Mouse (Mus musculus) thymus, adult 2 months (tissue): ENCODE results near the gene Plekho2. TPM values are rescaled to one million over a fixed set of nuclear protein-coding genes. Genes with fewer than 3 reads are reported as not detected.

Experiments used
- DNase-seq: peaks from one replicate; pipeline ENCODE4 v3.0.0; 2021
- H3K27ac ChIP-seq: fragments of 200-500 bp; 2 replicates; pipeline ENCODE4 v1.5.1; 2012; ENCODE audit warnings: low read length, control low read depth; ENCODE audit not compliant: control insufficient read depth, insufficient read depth
- H3K27me3 ChIP-seq: fragments of 200-500 bp; 2 replicates; pipeline ENCODE4 v1.6.1; 2012; ENCODE audit warnings: mild to moderate bottlenecking, low read length, moderate library complexity, mixed read lengths; ENCODE audit not compliant: control insufficient read depth, insufficient read depth
- H3K36me3 ChIP-seq: fragments of 200-500 bp; 2 replicates; pipeline ENCODE4 v1.6.1; 2012; ENCODE audit warnings: mild to moderate bottlenecking, low read length, moderate library complexity; ENCODE audit not compliant: control insufficient read depth, insufficient read depth
- H3K4me1 ChIP-seq: fragments of 200-500 bp; replicated peaks from 2 replicates; pipeline ENCODE4 v1.6.1; 2012; ENCODE audit warnings: low read length; ENCODE audit not compliant: control insufficient read depth, insufficient read depth
- H3K4me3 ChIP-seq: fragments of 200-500 bp; 2 replicates; pipeline ENCODE4 v1.5.1; 2012; ENCODE audit warnings: mild to moderate bottlenecking, low read length, control low read depth, moderate library complexity; ENCODE audit not compliant: control insufficient read depth, insufficient read depth
- CTCF ChIP-seq: fragments of 200-500 bp; IDR thresholded peaks from 2 replicates; pipeline ENCODE4 v1.5.1; 2012; ENCODE audit warnings: mild to moderate bottlenecking, control low read depth, low read length, moderate library complexity, borderline replicate concordance; ENCODE audit not compliant: control insufficient read depth, poor library complexity, insufficient read depth; ENCODE audit errors: extremely low read depth
- POLR2A ChIP-seq: fragments of 200-500 bp; IDR thresholded peaks from 2 replicates; pipeline ENCODE4 v1.6.1; 2012; ENCODE audit warnings: mild to moderate bottlenecking, low read length, control low read depth, moderate library complexity; ENCODE audit not compliant: control insufficient read depth, poor library complexity, insufficient read depth; ENCODE audit errors: extremely low read depth
- whole genome bisulfite sequencing: fragments of 180-500 bp; shearing (Covaris S2); methylation state at CpG from one replicate; pipeline ENCODE4 v1.1.7; 2018; 5-methylcytosine and 5-hydroxymethylcytosine counted together
- polyA plus RNA-seq: library from polyadenylated mRNA; depleted of rRNA; stranded (reverse); fragments of >200 nt; gene quantifications from 2 replicates; pipeline ENCODE4 v1.2.3, GENCODE M21; 2012

Plekho2 gene
- polyA plus RNA-seq, 1 experiment = 38.8 TPM

- no peak for DNase-seq
- Histone ChIP-seq H3K27ac (no peak overlapping the region), H3K27me3 (no peaks in the 10 kb centered on the region), H3K4me3 (no peak overlapping the region), H3K36me3 (peaks cover 15% of the 10 kb centered on the region), H3K4me1 (no peaks in the 10 kb centered on the region)
- 93% methylated on average over 2 of the region's 2 CpGs for WGBS
- TF ChIP-seq CTCF (no peak), POLR2A (no peak)
Observed at GRCm38 (mm10) chr9:65564698-65565097, 15.1 kb downstream of the Plekho2 start.

DNA sequence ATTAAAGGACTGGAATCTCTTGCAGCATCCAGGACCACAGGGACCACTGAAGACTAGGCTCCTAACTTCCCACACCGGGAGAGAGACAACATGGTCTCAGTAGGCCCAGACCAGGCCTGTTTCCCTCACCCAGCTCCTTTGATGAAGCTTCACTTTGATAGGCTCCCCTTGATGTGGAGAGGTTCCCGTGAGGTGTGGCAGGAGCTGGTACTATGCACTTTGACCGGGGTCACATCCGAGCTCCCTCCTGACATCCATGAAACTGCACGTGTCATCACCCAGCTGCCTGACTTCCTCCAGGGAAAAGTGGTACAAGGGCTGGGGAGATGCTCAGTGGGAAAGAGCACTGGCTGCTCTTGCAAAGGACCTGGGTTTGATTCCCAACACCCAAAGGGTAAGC, 16.8 kb downstream of the Plekho2 start:
- 91% methylated on average over 5 of the region's 5 CpGs for WGBS
- no peak overlapping the region for H3K27ac ChIP-seq
- no peaks in the 10 kb centered on the region for H3K4me1 ChIP-seq
- no peak for TF ChIP-seq CTCF
- no peak for TF ChIP-seq POLR2A
- peaks cover 18% of the 10 kb centered on the region for H3K36me3 ChIP-seq
- H3K4me3 ChIP-seq = no peak overlapping the region
- no peaks in the 10 kb centered on the region for H3K27me3 ChIP-seq
- no peak for DNase-seq

- no peak overlapping the region for H3K27ac ChIP-seq
- DNase-seq = no peak
- H3K4me3 ChIP-seq = no peak overlapping the region
- no peaks in the 10 kb centered on the region for H3K4me1 ChIP-seq
- no peaks in the 10 kb centered on the region for H3K27me3 ChIP-seq
- TF ChIP-seq POLR2A (no peak), CTCF (no peak)
- WGBS = 94% methylated on average over 4 of the region's 4 CpGs
- peaks cover 27% of the 10 kb centered on the region for H3K36me3 ChIP-seq
Observed at GRCm38 (mm10) chr9:65562081-65562506, 17.7 kb downstream of the Plekho2 start.

DNA sequence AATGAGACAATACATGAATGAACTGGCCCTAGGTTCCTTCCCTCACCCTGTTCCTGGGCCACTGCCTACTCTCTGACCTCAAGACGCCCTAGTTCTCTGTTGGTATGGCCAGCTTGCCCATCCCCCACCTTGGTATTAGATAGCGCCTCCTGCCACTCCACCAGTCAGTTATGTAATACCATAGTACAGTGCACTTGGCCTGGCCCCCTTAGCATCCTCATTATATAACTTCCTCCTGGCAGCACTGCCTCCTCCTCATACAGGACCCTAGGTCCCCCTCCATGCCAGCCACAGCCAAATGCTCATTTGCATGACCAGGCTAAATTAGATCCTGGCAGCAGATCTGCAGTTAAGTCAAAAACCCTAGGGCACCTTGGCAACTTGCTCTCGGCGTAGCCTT, 18.8 kb downstream of the Plekho2 start:
- DNase-seq = no peak
- Histone ChIP-seq H3K4me1 (no peaks in the 10 kb centered on the region), H3K36me3 (peaks cover 32% of the 10 kb centered on the region), H3K27me3 (no peaks in the 10 kb centered on the region), H3K27ac (no peak overlapping the region), H3K4me3 (no peak overlapping the region)
- WGBS = 94% methylated on average over 4 of the region's 4 CpGs
- no peak for TF ChIP-seq POLR2A
- no peak for TF ChIP-seq CTCF

GRCm38 (mm10) chr9:65558806-65559205, 21.0 kb downstream of the Plekho2 start:
- Histone ChIP-seq H3K27ac (no peak overlapping the region), H3K4me1 (no peaks in the 10 kb centered on the region), H3K4me3 (no peak overlapping the region), H3K36me3 (peaks cover 35% of the 10 kb centered on the region), H3K27me3 (no peaks in the 10 kb centered on the region)
- DNase-seq = no peak
- WGBS = 98% methylated on average over 6 of the region's 6 CpGs
- TF ChIP-seq POLR2A (no peak), CTCF (no peak)

- peaks cover 35% of the 10 kb centered on the region for H3K36me3 ChIP-seq
- TF ChIP-seq POLR2A (no peak), CTCF (no peak)
- no peaks in the 10 kb centered on the region for H3K27me3 ChIP-seq
- DNase-seq = no peak
- H3K4me1 ChIP-seq = peaks cover 6% of the 10 kb centered on the region
- no peak overlapping the region for H3K4me3 ChIP-seq
- H3K27ac ChIP-seq = no peak overlapping the region
- 97% methylated on average over 5 of the region's 5 CpGs for WGBS
Observed at GRCm38 (mm10) chr9:65556979-65557378, 22.9 kb downstream of the Plekho2 start.

DNA sequence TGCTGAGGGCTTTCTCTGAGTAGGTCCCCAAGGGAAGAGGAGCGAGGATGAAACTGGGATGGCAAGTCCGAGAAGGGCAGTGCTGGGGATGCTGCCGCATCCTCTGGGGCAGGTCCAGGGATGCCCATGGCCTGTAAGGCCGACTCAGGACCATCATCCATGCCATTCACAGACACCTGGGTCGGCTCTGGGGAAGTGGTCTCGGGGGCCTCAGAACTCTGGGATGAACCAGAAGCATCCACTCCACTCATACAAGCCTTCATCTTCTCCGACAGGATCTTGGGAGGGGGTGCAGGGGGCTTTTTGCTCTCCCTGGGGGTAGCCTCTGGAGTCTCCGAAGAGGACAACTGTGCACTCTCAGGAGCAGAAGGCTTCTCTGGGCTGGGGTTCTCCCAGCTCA, 23.5 kb downstream of the Plekho2 start:
- Histone ChIP-seq H3K4me1 (peaks cover 13% of the 10 kb centered on the region), H3K27ac (no peak overlapping the region), H3K27me3 (no peaks in the 10 kb centered on the region), H3K4me3 (no peak overlapping the region), H3K36me3 (peaks cover 35% of the 10 kb centered on the region)
- 95% methylated on average over 8 of the region's 8 CpGs for WGBS
- DNase-seq = no peak
- TF ChIP-seq CTCF = no peak
- TF ChIP-seq POLR2A = no peak
